Mouse (Mus musculus) intestine, embryonic 15.5 days (tissue): ENCODE measurements around the gene Krt2. TPM values are rescaled to one million over a fixed set of nuclear protein-coding genes. Genes with fewer than 3 reads are reported as not detected.

Experiments used
- ATAC-seq: fragments of 200-750 bp; cut with Nextera tagmentation; 2 replicates; pipeline ENCODE4 v1.8.0; 2017; ENCODE audit warnings: moderate TSS enrichment, moderate library complexity
- H3K27ac ChIP-seq: fragments of 300-500 bp; sonication (generic); 2 replicates; pipeline ENCODE4 v1.5.1; 2015; ENCODE audit warnings: mild to moderate bottlenecking, inconsistent platforms
- H3K27me3 ChIP-seq: fragments of 300-500 bp; sonication (generic); replicated peaks from 2 replicates; pipeline ENCODE4 v1.6.1; 2015; ENCODE audit warnings: inconsistent platforms
- H3K36me3 ChIP-seq: fragments of 300-500 bp; sonication (generic); 2 replicates; pipeline ENCODE4 v1.6.1; 2015; ENCODE audit warnings: inconsistent platforms
- H3K4me1 ChIP-seq: fragments of 300-500 bp; sonication (generic); replicated peaks from 2 replicates; pipeline ENCODE4 v1.6.1; 2015; ENCODE audit warnings: inconsistent platforms
- H3K4me2 ChIP-seq: fragments of 300-500 bp; sonication (generic); replicated peaks from 2 replicates; pipeline ENCODE4 v1.6.1; 2015; ENCODE audit warnings: mild to moderate bottlenecking, inconsistent platforms
- H3K4me3 ChIP-seq: fragments of 300-500 bp; sonication (generic); replicated peaks from 2 replicates; pipeline ENCODE4 v1.5.1; 2015; ENCODE audit warnings: inconsistent platforms
- H3K9ac ChIP-seq: fragments of 300-500 bp; sonication (generic); 2 replicates; pipeline ENCODE4 v1.6.1; 2015; ENCODE audit warnings: inconsistent platforms
- H3K9me3 ChIP-seq: fragments of 300-500 bp; sonication (generic); 2 replicates; pipeline ENCODE4 v1.6.1; 2016; ENCODE audit warnings: inconsistent platforms
- whole genome bisulfite sequencing: fragments of 180-500 bp; shearing (Covaris S2); methylation state at CpG from one replicate; pipeline ENCODE4 v1.1.7; 2015; 5-methylcytosine and 5-hydroxymethylcytosine counted together
- polyA plus RNA-seq: library from polyadenylated mRNA; unstranded; fragments of >200 nt; fragmentation: Nextera tagmentation; extraction: Ambion mirVana; gene quantifications from 2 replicates; pipeline ENCODE4 v1.2.1, GENCODE M21; 2015

The Krt2 gene
- polyA plus RNA-seq = not detected in 2 replicates

GRCm38 (mm10) chr15:101817875-101818274 is at the start of gene Krt2:
Krt2 (minus strand) TSS chr15:101818169.
- H3K4me1 ChIP-seq = no peaks in the 10 kb centered on the region
- H3K4me3 ChIP-seq = no peak within 1 kb of the TSS
- no peaks in the 10 kb centered on the region for H3K36me3 ChIP-seq
- no peak within 1 kb of the TSS for H3K4me2 ChIP-seq
- ATAC-seq = no peak
- H3K27ac ChIP-seq = no peak within 1 kb of the TSS
- H3K27me3 ChIP-seq = peaks cover 2% of the 10 kb centered on the region; the same call in 1 of the 2 replicates
- H3K9me3 ChIP-seq = no peaks in the 10 kb centered on the region
- no peak within 1 kb of the TSS for H3K9ac ChIP-seq
- WGBS = 74% methylated on average over 16 of the region's 16 CpGs

GRCm38 (mm10) chr15:101866754-101867153 is 48.8 kb upstream of the Krt2 start:
- Histone ChIP-seq H3K27me3 (0 out of 2 replicates have a peak, but pooled peaks cover 7% of the 10 kb centered on the region), H3K4me2 (no peak overlapping the region), H3K9me3 (no peaks in the 10 kb centered on the region), H3K9ac (no peak overlapping the region), H3K27ac (no peak overlapping the region), H3K36me3 (no peaks in the 10 kb centered on the region), H3K4me1 (no peaks in the 10 kb centered on the region), H3K4me3 (no peak overlapping the region)
- ATAC-seq = no peak
- WGBS = 79% methylated on average over 7 of the region's 7 CpGs

GRCm38 (mm10) chr15:101860421-101861130 is 42.6 kb upstream of the Krt2 start:
- no peak overlapping the region for H3K9ac ChIP-seq
- ATAC-seq = no peak
- no peak overlapping the region for H3K4me3 ChIP-seq
- WGBS = 55% methylated on average over 13 of the region's 13 CpGs
- 0 out of 2 replicates have a peak, but pooled peaks cover 9% of the 10 kb centered on the region for H3K4me1 ChIP-seq
- H3K27me3 ChIP-seq = peaks cover 19% of the 10 kb centered on the region
- no peak overlapping the region for H3K27ac ChIP-seq
- H3K4me2 ChIP-seq = peak overlapping the region; percentile 90; the same call in 1 of the 2 replicates
- H3K9me3 ChIP-seq = no peaks in the 10 kb centered on the region
- no peaks in the 10 kb centered on the region for H3K36me3 ChIP-seq

- H3K9me3 ChIP-seq = no peaks in the 10 kb centered on the region
- ATAC-seq = peak; percentile 41; the same call in 1 of the 2 replicates
- peak overlapping the region; percentile 90 for H3K4me2 ChIP-seq
- 0 out of 2 replicates have a peak, but pooled peaks cover 9% of the 10 kb centered on the region for H3K4me1 ChIP-seq
- H3K27me3 ChIP-seq = peaks cover 19% of the 10 kb centered on the region
- peak overlapping the region; percentile 36 for H3K9ac ChIP-seq
- H3K36me3 ChIP-seq = no peaks in the 10 kb centered on the region
- H3K27ac ChIP-seq = no peak overlapping the region
- H3K4me3 ChIP-seq = peak overlapping the region; percentile 41
- WGBS = under 1% methylated on average over 33 of the region's 33 CpGs
These were observed 41.8 kb upstream of the Krt2 start for GRCm38 (mm10) chr15:101859735-101860170.

GRCm38 (mm10) chr15:101858673-101859425 is 40.9 kb upstream of the Krt2 start:
- H3K4me2 ChIP-seq = peak overlapping the region; percentile 90
- peaks cover 19% of the 10 kb centered on the region for H3K27me3 ChIP-seq
- no peak overlapping the region for H3K4me3 ChIP-seq
- H3K36me3 ChIP-seq = no peaks in the 10 kb centered on the region
- no peak for ATAC-seq
- WGBS = 13% methylated on average over 11 of the region's 11 CpGs
- H3K4me1 ChIP-seq = 0 out of 2 replicates have a peak, but pooled peaks cover 9% of the 10 kb centered on the region
- H3K9me3 ChIP-seq = no peaks in the 10 kb centered on the region
- H3K9ac ChIP-seq = no peak overlapping the region
- H3K27ac ChIP-seq = no peak overlapping the region

GRCm38 (mm10) chr15:101856696-101857095 is 38.7 kb upstream of the Krt2 start:
- peaks cover 22% of the 10 kb centered on the region for H3K27me3 ChIP-seq
- 45% methylated on average over 5 of the region's 5 CpGs for WGBS

GRCm38 (mm10) chr15:101855732-101856131 is 37.8 kb upstream of the Krt2 start:
- H3K4me1 ChIP-seq = 0 out of 2 replicates have a peak, but pooled peaks cover 9% of the 10 kb centered on the region
- H3K9ac ChIP-seq = no peak overlapping the region
- no peak overlapping the region for H3K4me3 ChIP-seq
- no peaks in the 10 kb centered on the region for H3K9me3 ChIP-seq
- 61% methylated on average over 3 of the region's 3 CpGs for whole genome bisulfite sequencing
- peaks cover 18% of the 10 kb centered on the region for H3K27me3 ChIP-seq
- no peak overlapping the region for H3K4me2 ChIP-seq
- no peak for ATAC-seq
- no peak overlapping the region for H3K27ac ChIP-seq
- H3K36me3 ChIP-seq = no peaks in the 10 kb centered on the region

More at GRCm38 (mm10) chr15:101856696-101857095, 38.7 kb upstream of the Krt2 start:
- Histone ChIP-seq H3K4me3 (no peak overlapping the region), H3K9ac (no peak overlapping the region), H3K9me3 (no peaks in the 10 kb centered on the region), H3K4me1 (0 out of 2 replicates have a peak, but pooled peaks cover 9% of the 10 kb centered on the region), H3K36me3 (no peaks in the 10 kb centered on the region), H3K4me2 (no peak overlapping the region), H3K27ac (no peak overlapping the region)
- ATAC-seq = no peak

GRCm38 (mm10) chr15:101854294-101854693 is 36.3 kb upstream of the Krt2 start:
- Histone ChIP-seq H3K9me3 (no peaks in the 10 kb centered on the region), H3K4me2 (no peak overlapping the region), H3K36me3 (no peaks in the 10 kb centered on the region), H3K9ac (no peak overlapping the region), H3K27ac (no peak overlapping the region), H3K4me1 (0 out of 2 replicates have a peak, but pooled peaks cover under 1% of the 10 kb centered on the region), H3K4me3 (no peak overlapping the region), H3K27me3 (peaks cover 12% of the 10 kb centered on the region; the same call in 1 of the 2 replicates)
- no peak for ATAC-seq
- WGBS = 19% methylated on average over 5 of the region's 5 CpGs

- H3K4me3 ChIP-seq = no peak overlapping the region
- no peak overlapping the region for H3K27ac ChIP-seq
- no peak overlapping the region for H3K4me2 ChIP-seq
- H3K9me3 ChIP-seq = no peaks in the 10 kb centered on the region
- peaks cover 9% of the 10 kb centered on the region; the same call in 1 of the 2 replicates for H3K27me3 ChIP-seq
- WGBS = 41% methylated on average over 5 of the region's 5 CpGs
- no peaks in the 10 kb centered on the region for H3K36me3 ChIP-seq
- no peak for ATAC-seq
- no peak overlapping the region for H3K9ac ChIP-seq
- no peaks in the 10 kb centered on the region for H3K4me1 ChIP-seq
These were observed 34.6 kb upstream of the Krt2 start for GRCm38 (mm10) chr15:101852571-101852970.

- WGBS = 57% methylated on average over 6 of the region's 6 CpGs
- H3K27me3 ChIP-seq = peaks cover 9% of the 10 kb centered on the region
- H3K27ac ChIP-seq = no peak within 1 kb of the TSS
- no peak within 1 kb of the TSS for H3K4me3 ChIP-seq
- H3K4me1 ChIP-seq = 0 out of 2 replicates have a peak, but pooled peaks cover 5% of the 10 kb centered on the region
- H3K9me3 ChIP-seq = no peaks in the 10 kb centered on the region
- H3K36me3 ChIP-seq = no peaks in the 10 kb centered on the region
- no peak for ATAC-seq
- no peak within 1 kb of the TSS for H3K9ac ChIP-seq
- H3K4me2 ChIP-seq = no peak within 1 kb of the TSS
These were observed 32.7 kb upstream of the Krt2 start, which contains the start of gene Krt1 for GRCm38 (mm10) chr15:101850694-101851093. Krt1 (minus strand) TSS chr15:101850794.

- no peak overlapping the region for H3K27ac ChIP-seq
- H3K27me3 ChIP-seq = peaks cover 4% of the 10 kb centered on the region; the same call in 1 of the 2 replicates
- H3K4me1 ChIP-seq = 0 out of 2 replicates have a peak, but pooled peaks cover 8% of the 10 kb centered on the region
- peak overlapping the region; percentile 61 for H3K9ac ChIP-seq
- H3K36me3 ChIP-seq = no peaks in the 10 kb centered on the region
- under 1% methylated on average over 37 of the region's 37 CpGs for WGBS
- peak overlapping the region; percentile 92 for H3K4me2 ChIP-seq
- H3K4me3 ChIP-seq = peak overlapping the region; percentile 53
- H3K9me3 ChIP-seq = no peaks in the 10 kb centered on the region
- peak; percentile 67 for ATAC-seq
These were observed 28.0 kb upstream of the Krt2 start for GRCm38 (mm10) chr15:101845971-101846403.

- Histone ChIP-seq H3K9ac (no peak overlapping the region), H3K4me1 (0 out of 2 replicates have a peak, but pooled peaks cover 8% of the 10 kb centered on the region), H3K9me3 (no peaks in the 10 kb centered on the region), H3K36me3 (no peaks in the 10 kb centered on the region), H3K4me3 (no peak overlapping the region), H3K27me3 (peaks cover 3% of the 10 kb centered on the region; the same call in 1 of the 2 replicates), H3K4me2 (no peak overlapping the region), H3K27ac (no peak overlapping the region)
- 48% methylated on average over 9 of the region's 9 CpGs for WGBS
- no peak for ATAC-seq
These were observed 25.2 kb upstream of the Krt2 start for GRCm38 (mm10) chr15:101843192-101843591.
